Mouse (Mus musculus): Measurements from ENCODE around the gene Snx30. TPM values are rescaled to one million over a fixed set of nuclear protein-coding genes. Genes with fewer than 3 reads are reported as not detected.

Gene Snx30
- polyA plus RNA-seq, 1 experiment: 6.1 TPM

GRCm38 (mm10) chr4:59761365-59761729, 44.3 kb upstream of the Snx30 start:
- 0 out of 2 replicates have a peak, but pooled peaks cover 2% of the 10 kb centered on the region for H3K4me1 ChIP-seq (replicated peaks; ENCODE audit: control insufficient read depth, insufficient read depth, low read length)
- 57% methylated on average over 4 of the region's 4 CpGs for WGBS

GRCm38 (mm10) chr4:59764950-59765349, 40.7 kb upstream of the Snx30 start:
- Histone ChIP-seq H3K27ac (ENCODE audit: control insufficient read depth, insufficient read depth, low read length) (no peak overlapping the region), H3K36me3 (ENCODE audit: control insufficient read depth, insufficient read depth, low read length) (peaks cover 13% of the 10 kb centered on the region), H3K27me3 (ENCODE audit: control insufficient read depth, insufficient read depth, low read length) (no peaks in the 10 kb centered on the region), H3K4me1 (replicated peaks; ENCODE audit: control insufficient read depth, insufficient read depth, low read length) (0 out of 2 replicates have a peak, but pooled peaks cover 2% of the 10 kb centered on the region), H3K4me3 (ENCODE audit: control insufficient read depth, insufficient read depth, low read length) (no peak overlapping the region)
- TF ChIP-seq POLR2A (IDR thresholded peaks at IDR 0.05; ENCODE audit: control insufficient read depth, extremely low read depth, insufficient read depth, low read length, poor library complexity) (no peak), CTCF (IDR thresholded peaks at IDR 0.05; ENCODE audit: borderline replicate concordance, control insufficient read depth, extremely low read depth, insufficient read depth, low read length, poor library complexity) (no peak)
- no peak for DNase-seq
- WGBS: 80% methylated on average over 7 of the region's 7 CpGs

More at GRCm38 (mm10) chr4:59761365-59761729, 44.3 kb upstream of the Snx30 start:
- Histone ChIP-seq H3K27me3 (ENCODE audit: control insufficient read depth, insufficient read depth, low read length) (no peaks in the 10 kb centered on the region), H3K27ac (ENCODE audit: control insufficient read depth, insufficient read depth, low read length) (no peak overlapping the region), H3K4me3 (ENCODE audit: control insufficient read depth, insufficient read depth, low read length) (no peak overlapping the region), H3K36me3 (ENCODE audit: control insufficient read depth, insufficient read depth, low read length) (no peaks in the 10 kb centered on the region)
- TF ChIP-seq POLR2A (IDR thresholded peaks at IDR 0.05; ENCODE audit: control insufficient read depth, extremely low read depth, insufficient read depth, low read length, poor library complexity) (no peak), CTCF (IDR thresholded peaks at IDR 0.05; ENCODE audit: borderline replicate concordance, control insufficient read depth, extremely low read depth, insufficient read depth, low read length, poor library complexity) (no peak)
- no peak for DNase-seq

DNA sequence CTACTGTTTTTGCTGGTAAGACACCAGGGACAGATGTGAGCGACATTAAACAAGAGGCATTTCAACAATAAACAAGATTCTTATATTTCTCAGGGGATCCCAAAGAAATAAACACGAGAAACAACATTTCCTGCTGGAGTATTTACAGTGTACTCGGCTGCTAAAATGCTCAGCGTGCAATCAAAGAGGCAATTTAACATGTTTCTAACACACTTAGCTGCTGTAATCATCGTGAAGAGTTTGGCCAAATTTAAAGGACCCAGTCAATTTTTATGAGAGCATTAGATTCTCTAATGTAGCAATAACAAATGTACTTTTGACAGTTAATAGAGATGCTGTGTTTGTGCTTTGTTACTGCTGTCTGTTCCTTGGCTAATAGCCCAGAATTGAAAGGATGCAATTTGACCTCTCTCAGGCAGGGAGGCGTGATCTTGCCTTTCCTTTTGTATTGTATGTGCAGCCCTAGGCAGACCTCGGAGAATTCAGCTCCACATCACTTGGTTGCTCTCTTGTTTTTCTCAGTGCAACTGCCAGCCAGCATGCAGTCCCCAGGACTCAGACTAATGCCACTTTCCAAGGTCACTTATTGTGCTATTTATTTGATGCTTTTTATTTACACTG, 40.1 kb upstream of the Snx30 start:
- 76% methylated on average over 7 of the region's 7 CpGs for WGBS

DNA sequence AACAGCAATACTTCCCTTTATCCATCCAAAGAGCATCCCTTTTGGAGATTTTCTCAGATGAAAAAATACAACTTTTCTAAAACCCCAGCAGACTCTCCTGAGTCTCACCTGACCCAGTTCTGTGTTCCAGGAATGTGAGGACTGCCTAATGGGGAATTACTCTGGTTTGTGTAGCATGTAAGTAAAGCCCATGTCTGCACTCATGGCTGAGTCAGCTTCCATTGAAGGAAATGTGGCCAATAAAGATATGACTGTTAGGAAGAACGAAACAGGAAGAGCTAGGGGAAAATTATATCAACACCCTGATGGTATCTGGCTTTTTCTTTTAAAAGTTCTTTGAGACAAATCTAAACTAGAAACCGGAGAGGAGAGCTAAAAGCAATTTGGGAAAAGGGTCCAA, 37.9 kb upstream of the Snx30 start:
- TF ChIP-seq CTCF (IDR thresholded peaks at IDR 0.05; ENCODE audit: borderline replicate concordance, control insufficient read depth, extremely low read depth, insufficient read depth, low read length, poor library complexity): no peak
- TF ChIP-seq POLR2A (IDR thresholded peaks at IDR 0.05; ENCODE audit: control insufficient read depth, extremely low read depth, insufficient read depth, low read length, poor library complexity): no peak
- DNase-seq: no peak
- no peaks in the 10 kb centered on the region for H3K27me3 ChIP-seq (ENCODE audit: control insufficient read depth, insufficient read depth, low read length)
- WGBS: 85% methylated on average over 2 of the region's 2 CpGs
- H3K36me3 ChIP-seq (ENCODE audit: control insufficient read depth, insufficient read depth, low read length): peaks cover 40% of the 10 kb centered on the region
- no peak overlapping the region for H3K4me3 ChIP-seq (ENCODE audit: control insufficient read depth, insufficient read depth, low read length)
- H3K4me1 ChIP-seq (replicated peaks; ENCODE audit: control insufficient read depth, insufficient read depth, low read length): 0 out of 2 replicates have a peak, but pooled peaks cover 2% of the 10 kb centered on the region
- no peak overlapping the region for H3K27ac ChIP-seq (ENCODE audit: control insufficient read depth, insufficient read depth, low read length)

More for the DNA sequence above, 40.1 kb upstream of the Snx30 start:
- Histone ChIP-seq H3K4me1 (replicated peaks; ENCODE audit: control insufficient read depth, insufficient read depth, low read length) (0 out of 2 replicates have a peak, but pooled peaks cover 2% of the 10 kb centered on the region), H3K36me3 (ENCODE audit: control insufficient read depth, insufficient read depth, low read length) (peaks cover 19% of the 10 kb centered on the region), H3K4me3 (ENCODE audit: control insufficient read depth, insufficient read depth, low read length) (no peak overlapping the region), H3K27ac (ENCODE audit: control insufficient read depth, insufficient read depth, low read length) (no peak overlapping the region), H3K27me3 (ENCODE audit: control insufficient read depth, insufficient read depth, low read length) (no peaks in the 10 kb centered on the region)
- TF ChIP-seq CTCF (IDR thresholded peaks at IDR 0.05; ENCODE audit: borderline replicate concordance, control insufficient read depth, extremely low read depth, insufficient read depth, low read length, poor library complexity): no peak
- no peak for TF ChIP-seq POLR2A (IDR thresholded peaks at IDR 0.05; ENCODE audit: control insufficient read depth, extremely low read depth, insufficient read depth, low read length, poor library complexity)
- no peak for DNase-seq

GRCm38 (mm10) chr4:59772171-59772879, 33.3 kb upstream of the Snx30 start:
- no peak overlapping the region for H3K4me3 ChIP-seq (ENCODE audit: control insufficient read depth, insufficient read depth, low read length)
- TF ChIP-seq CTCF (IDR thresholded peaks at IDR 0.05; ENCODE audit: borderline replicate concordance, control insufficient read depth, extremely low read depth, insufficient read depth, low read length, poor library complexity) (no peak), POLR2A (IDR thresholded peaks at IDR 0.05; ENCODE audit: control insufficient read depth, extremely low read depth, insufficient read depth, low read length, poor library complexity) (no peak)
- H3K36me3 ChIP-seq (ENCODE audit: control insufficient read depth, insufficient read depth, low read length): peaks cover 65% of the 10 kb centered on the region
- 92% methylated on average over 17 of the region's 17 CpGs for WGBS
- no peak for DNase-seq
- no peaks in the 10 kb centered on the region for H3K4me1 ChIP-seq (replicated peaks; ENCODE audit: control insufficient read depth, insufficient read depth, low read length)
- H3K27ac ChIP-seq (ENCODE audit: control insufficient read depth, insufficient read depth, low read length): no peak overlapping the region
- H3K27me3 ChIP-seq (ENCODE audit: control insufficient read depth, insufficient read depth, low read length): no peaks in the 10 kb centered on the region

GRCm38 (mm10) chr4:59777828-59778227, 27.8 kb upstream of the Snx30 start:
- 89% methylated on average over 3 of the region's 3 CpGs for WGBS
- no peak for DNase-seq
- no peak overlapping the region for H3K27ac ChIP-seq (ENCODE audit: control insufficient read depth, insufficient read depth, low read length)

More at GRCm38 (mm10) chr4:59777828-59778227, 27.8 kb upstream of the Snx30 start:
- peaks cover 7% of the 10 kb centered on the region; the same call in 1 of the 2 replicates for H3K4me1 ChIP-seq (replicated peaks; ENCODE audit: control insufficient read depth, insufficient read depth, low read length)
- TF ChIP-seq CTCF (IDR thresholded peaks at IDR 0.05; ENCODE audit: borderline replicate concordance, control insufficient read depth, extremely low read depth, insufficient read depth, low read length, poor library complexity) (no peak), POLR2A (IDR thresholded peaks at IDR 0.05; ENCODE audit: control insufficient read depth, extremely low read depth, insufficient read depth, low read length, poor library complexity) (no peak)
- H3K27me3 ChIP-seq (ENCODE audit: control insufficient read depth, insufficient read depth, low read length): no peaks in the 10 kb centered on the region
- peaks cover 25% of the 10 kb centered on the region for H3K36me3 ChIP-seq (ENCODE audit: control insufficient read depth, insufficient read depth, low read length)
- H3K4me3 ChIP-seq (ENCODE audit: control insufficient read depth, insufficient read depth, low read length): no peak overlapping the region
